Mouse (Mus musculus): ENCODE data around the gene Samd15. TPM values are rescaled to one million over a fixed set of nuclear protein-coding genes. Genes with fewer than 3 reads are reported as not detected.
"Not testable (repeated sequence)": the region's sequence is repeated elsewhere in the genome, so short reads cannot be mapped to it uniquely, and the experiment has no call there.

The Samd15 gene
- polyA plus RNA-seq, 1 experiment from 2014 or later: 1.1 TPM

DNA sequence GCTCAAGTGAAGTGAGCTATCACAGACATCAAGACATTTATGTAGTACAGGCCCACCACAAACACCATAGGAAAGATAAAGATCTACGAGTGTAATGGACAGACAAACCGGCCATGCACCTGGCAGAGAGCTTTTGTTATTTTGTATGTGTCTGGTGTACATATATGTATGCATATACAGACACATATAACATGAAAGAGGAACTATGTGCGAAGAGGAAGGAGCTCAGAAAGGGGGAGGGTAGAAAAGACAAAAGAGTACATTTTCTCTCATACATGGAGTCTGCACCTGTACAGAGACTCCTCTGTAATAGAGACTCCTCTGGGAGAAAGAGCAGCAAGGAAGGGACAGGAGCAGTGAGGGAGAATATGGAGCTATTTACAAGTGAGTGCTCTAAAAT, 6.5 kb upstream of the Samd15 start:
- Histone ChIP-seq H3K4me3 (ENCODE audit: low read depth, low read length) (no peak overlapping the region), H3K4me2 (ENCODE audit: low read depth, severe bottlenecking) (no peak overlapping the region), H3K4me1 (ENCODE audit: control insufficient read depth, insufficient read depth, low read length) (no peaks in the 10 kb centered on the region), H3K27me3 (ENCODE audit: control insufficient read depth, insufficient read depth, low read length) (no peaks in the 10 kb centered on the region), H3K9ac (ENCODE audit: low read length) (no peak overlapping the region), H3K9me3 (ENCODE audit: control insufficient read depth, low read length) (no peaks in the 10 kb centered on the region), H3K36me3 (ENCODE audit: control insufficient read depth, insufficient read depth, low read length) (no peaks in the 10 kb centered on the region), H3K27ac (replicated peaks; ENCODE audit: low read depth, low read length) (no peak overlapping the region)
- 91% methylated on average over 3 of the region's 3 CpGs for WGBS
- ATAC-seq (ENCODE audit: insufficient number of reproducible peaks, low FRiP score, low TSS enrichment, low read depth) (no peak), DNase-seq (ENCODE audit: low spot score) (no peak)

DNA sequence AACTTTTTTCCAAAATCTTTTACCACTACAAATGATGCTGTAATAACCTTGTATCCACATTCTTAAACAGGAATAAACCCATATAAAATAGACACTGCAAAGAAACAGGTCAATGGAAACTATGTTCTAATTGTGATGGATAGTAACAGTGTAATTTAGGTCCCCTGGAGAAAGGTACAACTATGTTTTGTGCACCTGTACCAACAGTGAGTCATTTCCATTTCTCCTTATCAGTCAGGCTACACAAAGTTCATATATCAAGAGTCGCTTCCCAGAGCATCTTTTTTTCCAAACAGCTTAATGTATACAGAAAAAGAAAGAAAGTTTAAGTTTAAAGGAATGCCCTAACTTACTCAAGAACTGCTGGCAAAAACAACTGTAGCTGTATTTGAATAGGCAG, 4.5 kb upstream of the Samd15 start:
- H3K4me3 ChIP-seq (ENCODE audit: low read depth, low read length): no peak overlapping the region
- no peak for DNase-seq (ENCODE audit: low spot score)
- no peaks in the 10 kb centered on the region for H3K27me3 ChIP-seq (ENCODE audit: control insufficient read depth, insufficient read depth, low read length)
- 86% methylated on average over 1 of the region's 1 CpGs for WGBS
- H3K9me3 ChIP-seq (ENCODE audit: control insufficient read depth, low read length): no peaks in the 10 kb centered on the region
- H3K27ac ChIP-seq (replicated peaks; ENCODE audit: low read depth, low read length): no peak overlapping the region
- no peak overlapping the region for H3K9ac ChIP-seq (ENCODE audit: low read length)
- no peaks in the 10 kb centered on the region for H3K36me3 ChIP-seq (ENCODE audit: control insufficient read depth, insufficient read depth, low read length)
- H3K4me1 ChIP-seq (ENCODE audit: control insufficient read depth, insufficient read depth, low read length): no peaks in the 10 kb centered on the region
- no peak overlapping the region for H3K4me2 ChIP-seq (ENCODE audit: low read depth, severe bottlenecking)
- ATAC-seq (ENCODE audit: insufficient number of reproducible peaks, low FRiP score, low TSS enrichment, low read depth): no peak

DNA sequence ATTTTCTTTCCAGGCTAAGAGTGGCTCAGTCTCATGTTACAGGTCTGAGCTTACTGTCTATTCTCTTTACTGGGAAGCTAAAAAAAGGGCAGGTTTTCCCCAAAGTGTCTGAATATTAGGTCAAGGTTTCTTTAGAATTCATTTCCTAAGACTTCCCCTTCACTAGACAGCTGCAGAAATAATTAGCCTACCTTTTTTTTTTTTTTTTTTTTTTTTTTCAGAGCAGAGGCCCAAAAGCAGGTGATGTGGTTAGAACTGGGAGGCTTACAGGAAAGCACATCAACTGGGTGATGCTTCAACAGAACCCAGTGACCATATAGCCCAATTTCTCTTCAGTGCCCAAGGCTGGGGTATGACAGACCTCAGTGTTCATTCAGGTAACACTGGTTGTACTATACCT, 3.2 kb upstream of the Samd15 start:
- no peak overlapping the region for H3K27ac ChIP-seq (replicated peaks; ENCODE audit: low read depth, low read length)
- no peaks in the 10 kb centered on the region for H3K4me1 ChIP-seq (ENCODE audit: control insufficient read depth, insufficient read depth, low read length)
- no peaks in the 10 kb centered on the region for H3K36me3 ChIP-seq (ENCODE audit: control insufficient read depth, insufficient read depth, low read length)
- no peak overlapping the region for H3K4me2 ChIP-seq (ENCODE audit: low read depth, severe bottlenecking)
- H3K9me3 ChIP-seq (ENCODE audit: control insufficient read depth, low read length): no peaks in the 10 kb centered on the region
- ATAC-seq (ENCODE audit: insufficient number of reproducible peaks, low FRiP score, low TSS enrichment, low read depth) (no peak), DNase-seq (ENCODE audit: low spot score) (no peak)
- H3K4me3 ChIP-seq (ENCODE audit: low read depth, low read length): no peak overlapping the region
- H3K9ac ChIP-seq (ENCODE audit: low read length): no peak overlapping the region
- no peaks in the 10 kb centered on the region for H3K27me3 ChIP-seq (ENCODE audit: control insufficient read depth, insufficient read depth, low read length)

DNA sequence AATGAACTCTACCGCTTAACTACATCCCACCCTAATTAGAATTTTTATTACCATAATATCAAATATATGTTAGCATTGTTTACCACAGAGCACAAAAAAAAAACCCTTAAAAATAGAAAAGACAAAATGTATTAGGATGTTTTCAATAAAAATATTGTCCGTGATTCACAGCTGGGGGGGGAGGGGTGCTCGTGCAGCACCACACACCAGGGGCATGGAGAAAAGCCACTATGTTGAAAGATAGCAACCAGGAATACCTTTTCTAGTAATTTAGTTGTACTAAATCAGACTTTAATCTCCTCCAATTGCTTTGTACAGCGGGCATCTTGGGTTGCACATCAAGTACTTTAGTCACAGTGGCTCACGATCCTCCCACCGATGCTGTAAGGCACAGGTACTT, 731 bp upstream of the Samd15 start:
- Histone ChIP-seq H3K4me1 (ENCODE audit: control insufficient read depth, insufficient read depth, low read length) (no peaks in the 10 kb centered on the region), H3K9ac (ENCODE audit: low read length) (no peak overlapping the region)
- ATAC-seq (ENCODE audit: insufficient number of reproducible peaks, low FRiP score, low TSS enrichment, low read depth): no peak

DNA sequence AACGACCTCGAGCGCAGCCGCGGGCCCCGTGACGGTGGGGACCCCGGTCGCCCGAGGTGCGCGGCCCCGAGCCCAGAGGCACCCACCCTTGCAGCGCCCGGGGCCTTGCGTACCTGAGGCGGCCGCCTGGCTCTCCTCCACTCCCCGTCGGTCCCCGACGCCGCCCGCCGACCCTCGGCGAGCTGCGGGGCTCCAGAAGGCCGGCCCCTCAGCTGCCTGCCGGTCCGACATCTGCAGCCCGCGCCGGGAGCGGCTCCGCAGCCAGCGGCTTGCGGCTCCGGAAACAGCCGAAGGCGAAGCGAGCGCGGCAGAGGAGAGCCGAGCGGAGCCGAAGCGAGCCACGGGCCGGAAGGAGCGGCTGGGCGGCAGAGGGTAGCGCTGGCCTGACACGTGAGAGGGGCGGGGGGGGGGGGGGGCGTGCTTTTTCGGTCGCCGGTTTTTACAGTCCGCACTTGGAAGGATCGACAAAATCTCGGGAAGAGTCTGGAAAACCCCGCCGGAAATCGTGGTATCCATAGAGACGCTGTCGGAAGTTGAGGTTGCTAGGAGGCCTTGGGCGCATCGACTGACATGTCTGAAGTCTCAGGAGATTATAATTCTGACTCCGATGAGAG, 557 bp downstream of the Samd15 start, which contains the start of gene Tmed8:
Gene Tmed8, minus strand, starts transcription at position 482 of the 614 bp plus-strand sequence.
- H3K4me3 ChIP-seq (ENCODE audit: low read depth, low read length): peak within 1 kb of the TSS; percentile 75
- peak; percentile 92 for ATAC-seq (ENCODE audit: insufficient number of reproducible peaks, low FRiP score, low TSS enrichment, low read depth)
- peak within 1 kb of the TSS; percentile 95 for H3K4me2 ChIP-seq (ENCODE audit: low read depth, severe bottlenecking)
- WGBS: 1% methylated on average over 44 of the region's 70 CpGs
- 0 out of 2 replicates have a peak within 1 kb of the TSS, but pooled peaks have one; percentile 21 for H3K27ac ChIP-seq (replicated peaks; ENCODE audit: low read depth, low read length)
- H3K27me3 ChIP-seq (ENCODE audit: control insufficient read depth, insufficient read depth, low read length): no peaks in the 10 kb centered on the region
- H3K36me3 ChIP-seq (ENCODE audit: control insufficient read depth, insufficient read depth, low read length): no peaks in the 10 kb centered on the region
- H3K9ac ChIP-seq (ENCODE audit: low read length): peak within 1 kb of the TSS; percentile 87
- peak; percentile 77 for DNase-seq (ENCODE audit: low spot score)
- H3K4me1 ChIP-seq (ENCODE audit: control insufficient read depth, insufficient read depth, low read length): no peaks in the 10 kb centered on the region
- no peaks in the 10 kb centered on the region for H3K9me3 ChIP-seq (ENCODE audit: control insufficient read depth, low read length)

More for the DNA sequence above, 731 bp upstream of the Samd15 start:
- Histone ChIP-seq H3K27me3 (ENCODE audit: control insufficient read depth, insufficient read depth, low read length) (no peaks in the 10 kb centered on the region), H3K27ac (replicated peaks; ENCODE audit: low read depth, low read length) (no peak overlapping the region), H3K4me3 (ENCODE audit: low read depth, low read length) (peak overlapping the region; percentile 75; the same call in 1 of the 2 replicates), H3K36me3 (ENCODE audit: control insufficient read depth, insufficient read depth, low read length) (no peaks in the 10 kb centered on the region), H3K4me2 (ENCODE audit: low read depth, severe bottlenecking) (peak overlapping the region; percentile 95), H3K9me3 (ENCODE audit: control insufficient read depth, low read length) (no peaks in the 10 kb centered on the region)
- WGBS: 66% methylated on average over 6 of the region's 6 CpGs
- DNase-seq (ENCODE audit: low spot score): no peak

DNA sequence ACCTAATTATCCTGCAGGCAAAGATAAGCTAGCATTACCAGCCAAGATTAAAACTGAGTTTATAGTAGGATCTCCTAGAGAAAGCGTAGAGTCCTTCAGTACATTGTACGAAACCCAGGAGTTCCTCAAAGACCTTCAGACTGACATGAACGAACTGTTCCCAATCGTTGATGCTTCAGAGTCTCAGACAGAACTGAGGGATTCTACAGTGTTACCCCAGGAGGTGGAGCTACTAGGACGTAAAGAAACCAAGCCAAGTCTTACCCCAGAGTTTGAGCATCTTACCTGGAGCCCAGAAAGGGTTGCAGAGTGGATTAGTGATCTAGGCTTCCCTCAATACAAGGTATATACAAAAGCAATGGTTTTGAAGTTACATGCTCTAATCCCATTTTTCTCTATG, 2.2 kb downstream of the Samd15 start:
- no peak overlapping the region for H3K4me2 ChIP-seq (ENCODE audit: low read depth, severe bottlenecking)
- H3K9ac ChIP-seq (ENCODE audit: low read length): no peak overlapping the region
- ATAC-seq (ENCODE audit: insufficient number of reproducible peaks, low FRiP score, low TSS enrichment, low read depth) (no peak), DNase-seq (ENCODE audit: low spot score) (no peak)
- no peak overlapping the region for H3K27ac ChIP-seq (replicated peaks; ENCODE audit: low read depth, low read length)
- no peaks in the 10 kb centered on the region for H3K4me1 ChIP-seq (ENCODE audit: control insufficient read depth, insufficient read depth, low read length)
- H3K36me3 ChIP-seq (ENCODE audit: control insufficient read depth, insufficient read depth, low read length): no peaks in the 10 kb centered on the region
- no peaks in the 10 kb centered on the region for H3K27me3 ChIP-seq (ENCODE audit: control insufficient read depth, insufficient read depth, low read length)
- 70% methylated on average over 5 of the region's 5 CpGs for WGBS
- no peaks in the 10 kb centered on the region for H3K9me3 ChIP-seq (ENCODE audit: control insufficient read depth, low read length)
- H3K4me3 ChIP-seq (ENCODE audit: low read depth, low read length): no peak overlapping the region

DNA sequence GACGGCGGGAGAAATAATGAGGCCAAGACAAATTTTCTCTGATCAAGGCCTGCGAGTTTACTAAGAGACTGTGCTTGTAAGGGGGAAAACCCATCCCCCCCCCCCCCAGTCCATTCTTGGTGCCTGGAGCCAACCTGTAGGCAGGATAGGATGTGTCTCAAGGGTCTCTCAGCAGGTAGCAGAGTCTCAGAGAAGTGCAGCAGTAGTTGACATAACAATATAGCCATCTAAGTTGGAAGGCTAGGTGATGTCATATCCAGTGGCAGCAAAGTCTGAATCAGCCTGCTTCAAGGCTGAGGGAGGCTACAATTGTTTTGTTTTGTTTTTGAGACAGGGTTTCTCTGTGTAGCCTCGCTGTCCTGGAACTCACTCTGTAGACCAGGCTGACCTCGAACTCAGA, 6.3 kb downstream of the Samd15 start:
- not testable (repeated sequence) for ATAC-seq (ENCODE audit: insufficient number of reproducible peaks, low FRiP score, low TSS enrichment, low read depth); H3K4me1 ChIP-seq (ENCODE audit: control insufficient read depth, insufficient read depth, low read length); H3K4me2 ChIP-seq (ENCODE audit: low read depth, severe bottlenecking); H3K27ac ChIP-seq (replicated peaks; ENCODE audit: low read depth, low read length); H3K9me3 ChIP-seq (ENCODE audit: control insufficient read depth, low read length); H3K9ac ChIP-seq (ENCODE audit: low read length); H3K36me3 ChIP-seq (ENCODE audit: control insufficient read depth, insufficient read depth, low read length); H3K4me3 ChIP-seq (ENCODE audit: low read depth, low read length); H3K27me3 ChIP-seq (ENCODE audit: control insufficient read depth, insufficient read depth, low read length); DNase-seq (ENCODE audit: low spot score)
- 97% methylated on average over 5 of the region's 5 CpGs for WGBS

DNA sequence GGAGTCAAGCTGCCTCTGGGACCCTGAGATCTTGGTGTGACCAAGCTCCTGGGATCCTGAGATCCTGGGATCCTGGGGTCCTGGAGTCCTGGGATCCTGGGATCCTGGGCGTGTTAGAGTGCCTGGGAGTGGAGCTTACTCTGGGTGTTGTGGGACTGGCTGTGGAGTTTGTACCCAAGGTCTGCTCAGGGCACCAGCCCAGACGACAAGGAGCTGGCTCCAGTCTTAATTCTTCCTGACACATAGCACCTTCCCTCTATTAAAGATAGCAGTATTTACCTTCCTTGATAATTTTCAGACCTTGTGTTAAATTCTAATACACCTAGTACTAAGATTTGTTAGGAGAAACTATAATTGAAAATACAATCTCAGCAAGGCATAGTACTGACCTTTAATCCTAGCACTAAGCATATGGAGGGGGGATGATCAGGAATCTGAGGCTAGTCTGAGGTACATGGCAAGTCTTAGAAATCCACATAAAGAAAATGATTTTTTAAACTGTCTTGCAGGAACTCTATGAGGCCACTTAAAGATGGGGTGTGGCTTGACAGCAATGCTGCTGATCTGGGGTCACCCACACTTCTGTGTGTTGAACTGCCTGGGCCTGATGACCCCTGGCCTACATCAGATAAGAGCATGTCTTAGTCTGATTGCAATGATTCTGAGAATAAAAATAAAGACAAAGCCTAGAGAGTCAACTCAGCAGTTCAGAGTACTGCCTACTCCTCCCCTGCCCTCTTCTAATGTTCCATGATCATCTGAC, 13.5 kb downstream of the Samd15 start:
- Histone ChIP-seq H3K27ac (replicated peaks; ENCODE audit: low read depth, low read length) (no peak overlapping the region), H3K4me2 (ENCODE audit: low read depth, severe bottlenecking) (no peak overlapping the region), H3K9ac (ENCODE audit: low read length) (no peak overlapping the region), H3K27me3 (ENCODE audit: control insufficient read depth, insufficient read depth, low read length) (no peaks in the 10 kb centered on the region), H3K36me3 (ENCODE audit: control insufficient read depth, insufficient read depth, low read length) (no peaks in the 10 kb centered on the region), H3K9me3 (ENCODE audit: control insufficient read depth, low read length) (no peaks in the 10 kb centered on the region), H3K4me1 (ENCODE audit: control insufficient read depth, insufficient read depth, low read length) (no peaks in the 10 kb centered on the region), H3K4me3 (ENCODE audit: low read depth, low read length) (no peak overlapping the region)
- no peak for DNase-seq (ENCODE audit: low spot score)
- WGBS: 51% methylated on average over 2 of the region's 2 CpGs
- ATAC-seq (ENCODE audit: insufficient number of reproducible peaks, low FRiP score, low TSS enrichment, low read depth): no peak

Measured in limb, embryonic 11.5 days (tissue).